Mouse (Mus musculus): ENCODE measurements around the gene Tm9sf2.
A peak's percentile ranks its signal among the peaks of the same experiment; 100 is the strongest.

The Tm9sf2 gene

GRCm38 (mm10) chr14:122176263-122176798 lies 69.5 kb downstream of the Tm9sf2 start:
- DNase-seq (ENCODE audit: low read depth) = no peak

- DNase-seq (ENCODE audit: low read depth) = no peak
Observed at GRCm38 (mm10) chr14:122179262-122179661, 72.4 kb downstream of the Tm9sf2 start.

DNA sequence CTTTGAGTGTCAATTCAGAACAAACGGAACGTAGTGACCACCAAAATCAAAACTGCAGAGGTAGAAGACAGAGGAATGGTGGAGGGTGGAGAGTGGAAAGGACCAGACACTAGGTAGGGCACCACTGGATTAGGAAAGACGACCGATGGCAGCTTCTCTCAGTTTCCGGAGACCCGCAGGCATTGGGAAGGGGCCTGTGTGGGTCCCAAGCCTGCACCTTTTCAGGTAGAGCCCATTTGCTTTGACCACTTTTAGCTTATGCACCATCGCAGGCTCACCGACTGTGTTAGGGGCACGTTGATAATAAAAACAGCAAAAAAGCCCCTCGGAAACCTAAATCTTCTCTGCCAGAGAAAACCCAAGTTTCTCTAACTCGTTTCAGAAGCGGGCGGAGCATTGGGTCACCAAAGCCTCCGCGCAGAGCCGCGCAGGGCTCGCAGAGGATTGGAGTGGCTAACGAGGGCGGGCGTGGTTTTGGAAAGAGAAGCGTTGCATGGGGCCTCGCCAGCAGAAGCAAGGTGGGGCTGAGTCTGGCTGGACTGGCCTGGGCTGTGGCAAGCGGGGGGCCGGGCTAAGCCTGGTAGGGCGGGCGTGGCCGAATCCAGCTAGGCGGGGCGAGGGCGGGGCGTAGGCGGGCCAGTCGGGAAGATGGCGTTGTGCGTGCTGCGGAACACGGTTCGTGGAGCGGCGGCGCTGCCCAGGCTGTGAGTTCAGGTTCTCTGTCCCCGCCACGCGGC lies 74.4 kb downstream of the Tm9sf2 start, which contains the start of gene Clybl:
Gene Clybl (plus strand): TSS at position 627 of the 737 bp plus-strand sequence.
- peak; percentile 92 for DNase-seq (ENCODE audit: low read depth)

DNA sequence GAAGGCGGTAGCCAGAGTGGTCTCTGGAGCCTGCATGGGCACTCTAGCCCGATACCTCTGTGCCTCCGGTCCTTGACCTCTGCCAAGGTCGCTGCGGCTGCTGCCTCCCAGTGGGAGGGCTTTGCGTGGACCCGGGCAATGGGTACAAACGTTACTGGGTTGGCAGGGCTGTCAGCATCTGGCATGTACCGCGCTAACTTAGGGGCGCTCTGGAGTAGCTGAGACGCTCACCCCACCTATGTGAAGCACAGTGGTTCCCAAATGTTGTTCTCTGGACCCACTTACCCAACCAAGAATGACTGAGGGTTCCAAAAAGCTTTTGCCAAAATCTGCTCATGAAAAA lies 74.9 kb downstream of the Tm9sf2 start:
- DNase-seq (ENCODE audit: low read depth) = no peak

DNA sequence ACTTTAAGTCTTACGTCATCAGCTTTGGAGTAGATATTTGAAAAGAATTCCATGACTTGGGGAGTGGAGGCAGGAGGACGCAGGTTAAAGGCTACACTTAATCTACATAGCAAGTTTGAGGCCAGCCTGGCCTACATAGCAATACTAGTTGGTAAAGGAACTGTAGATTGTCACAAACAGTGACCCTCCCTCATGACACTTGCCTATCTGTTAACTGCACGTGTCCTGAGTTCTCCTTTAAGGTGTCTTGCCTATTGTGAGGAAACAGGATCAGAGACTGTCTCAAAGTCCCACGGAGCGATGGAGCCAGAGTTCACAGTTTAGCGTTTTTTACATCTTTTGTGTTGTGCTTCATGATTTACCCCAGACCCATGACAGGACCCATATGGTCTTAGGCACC lies 75.4 kb downstream of the Tm9sf2 start:
- no peak for DNase-seq (ENCODE audit: low read depth)

DNA sequence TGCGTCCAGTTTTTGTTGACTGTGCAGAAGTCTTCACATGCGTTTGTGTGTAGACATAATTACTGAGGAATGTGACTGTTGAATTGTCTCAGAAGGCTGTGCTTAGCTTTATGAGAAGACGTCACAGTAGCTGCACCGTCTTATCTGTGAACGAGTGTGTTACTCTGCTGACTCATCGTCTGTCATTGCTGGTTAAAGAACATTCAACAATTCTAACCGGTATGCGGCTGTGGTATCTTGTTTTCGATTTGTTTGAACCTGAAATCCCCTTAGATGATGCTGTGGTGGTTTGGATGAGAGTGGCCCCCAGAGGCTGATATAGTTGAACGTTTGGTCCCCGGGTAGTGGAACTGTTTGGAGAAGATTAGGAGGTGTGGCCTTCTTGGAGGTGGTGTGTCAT lies 77.1 kb downstream of the Tm9sf2 start:
- DNase-seq (ENCODE audit: low read depth) = peak; percentile 59

DNA sequence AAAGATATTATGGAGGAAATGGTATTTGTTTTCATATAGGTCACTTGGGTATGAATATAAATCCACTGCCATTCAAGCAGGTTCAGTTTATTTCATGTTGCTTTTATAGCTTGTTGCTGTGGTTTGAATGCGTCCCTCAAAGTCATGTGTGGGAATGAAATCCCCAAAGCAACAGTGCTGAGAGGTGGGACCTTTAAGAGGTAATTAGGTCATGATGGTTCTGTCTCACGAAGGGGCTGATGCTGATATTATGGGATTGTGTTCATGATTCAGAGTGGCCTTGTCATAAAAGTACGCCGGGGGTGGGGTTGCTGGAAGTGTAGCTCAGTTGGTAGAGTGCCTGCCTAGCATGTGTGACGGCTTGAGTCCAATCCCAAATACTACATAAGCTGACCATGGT lies 81.4 kb downstream of the Tm9sf2 start:
- no peak for DNase-seq (ENCODE audit: low read depth)

- DNase-seq (ENCODE audit: low read depth) = no peak
Observed at GRCm38 (mm10) chr14:122189901-122190300, 83.1 kb downstream of the Tm9sf2 start.

DNA sequence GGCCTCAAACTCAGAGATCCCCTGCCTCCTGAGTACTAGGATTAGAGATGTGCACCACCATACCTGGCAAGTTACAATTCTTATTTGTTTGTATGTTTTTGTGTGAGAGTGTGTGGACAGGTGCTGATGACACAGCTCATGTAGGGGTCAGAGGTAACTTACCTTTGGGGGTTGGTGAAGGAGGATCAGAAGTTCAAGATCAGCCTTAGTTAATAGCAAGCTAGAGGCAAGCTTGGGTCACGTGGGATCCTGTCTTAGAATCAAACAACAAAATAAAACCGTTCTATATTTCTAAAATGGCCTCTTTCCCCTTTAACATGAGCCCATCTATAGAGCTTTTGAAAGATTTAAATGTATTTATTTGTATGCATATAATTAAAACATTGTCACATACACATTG lies 83.7 kb downstream of the Tm9sf2 start:
- DNase-seq (ENCODE audit: low read depth) = no peak

DNA sequence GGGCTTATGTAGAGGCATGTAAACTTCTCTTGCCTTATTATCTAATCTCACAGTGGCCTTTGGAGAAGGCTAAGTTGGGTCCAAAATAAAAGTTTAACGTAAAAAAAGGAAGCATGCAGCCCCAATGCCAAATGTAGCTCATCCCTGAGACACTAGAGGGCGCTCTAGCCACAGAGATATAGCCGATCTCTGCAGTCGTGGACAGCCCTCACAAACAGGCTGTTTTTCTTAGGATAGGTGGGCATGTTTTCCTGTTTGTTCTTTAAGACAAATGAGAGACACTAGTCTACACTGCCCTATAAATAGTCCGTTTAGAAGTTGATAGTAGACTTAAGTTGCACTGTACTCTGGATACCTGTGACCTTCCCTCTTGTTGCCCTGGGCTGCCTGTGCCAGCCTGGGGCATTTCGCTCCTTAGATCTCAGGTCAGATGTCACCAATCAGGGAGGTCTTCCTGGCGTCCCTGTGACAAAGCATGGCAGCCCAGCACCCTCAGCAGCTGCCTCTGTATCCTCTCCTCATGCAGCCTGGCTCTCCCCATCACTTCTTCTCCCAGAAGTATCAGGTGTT lies 84.2 kb downstream of the Tm9sf2 start:
- peak; percentile 83 for DNase-seq (ENCODE audit: low read depth)

DNA sequence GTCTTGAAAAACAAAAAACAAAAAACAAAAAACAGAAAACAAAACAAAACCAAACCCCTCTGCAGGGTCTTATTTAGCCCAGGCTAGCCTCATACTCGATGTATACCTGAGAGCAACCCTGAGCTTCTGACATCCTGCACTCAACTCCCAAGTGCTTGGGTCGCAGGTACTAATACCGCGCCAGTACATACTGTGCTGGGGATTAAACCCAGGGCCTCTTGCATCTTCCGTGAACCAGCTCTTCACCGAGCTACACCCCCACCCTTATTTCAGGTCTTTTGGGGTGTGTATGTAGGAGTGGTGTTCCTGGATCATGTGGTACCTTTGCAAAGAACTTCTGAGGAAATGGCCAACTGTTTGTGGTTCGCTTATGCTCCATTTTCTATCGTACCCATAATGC lies 87.8 kb downstream of the Tm9sf2 start:
- DNase-seq (ENCODE audit: low read depth) = peak; percentile 10

DNA sequence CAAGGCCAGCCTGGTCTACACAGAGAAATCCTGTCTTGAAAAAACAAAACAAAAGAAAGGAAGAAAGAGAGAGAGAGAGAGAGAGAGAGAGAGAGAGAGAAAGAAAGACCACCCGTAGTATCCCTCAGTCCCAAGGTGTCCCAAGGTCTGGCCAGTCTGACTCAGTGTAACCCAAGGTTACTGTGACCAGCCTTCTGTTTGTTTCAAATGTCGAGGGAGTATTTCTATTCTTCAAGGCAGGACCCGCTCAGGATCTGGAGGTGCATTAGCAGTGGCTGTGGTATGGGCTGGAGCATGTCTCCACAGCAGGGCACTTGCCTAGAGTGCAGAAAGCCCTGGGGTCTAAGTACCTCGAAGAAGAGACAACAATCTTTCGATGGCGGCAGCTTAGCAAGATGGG lies 90.0 kb downstream of the Tm9sf2 start:
- no peak for DNase-seq (ENCODE audit: low read depth)

DNA sequence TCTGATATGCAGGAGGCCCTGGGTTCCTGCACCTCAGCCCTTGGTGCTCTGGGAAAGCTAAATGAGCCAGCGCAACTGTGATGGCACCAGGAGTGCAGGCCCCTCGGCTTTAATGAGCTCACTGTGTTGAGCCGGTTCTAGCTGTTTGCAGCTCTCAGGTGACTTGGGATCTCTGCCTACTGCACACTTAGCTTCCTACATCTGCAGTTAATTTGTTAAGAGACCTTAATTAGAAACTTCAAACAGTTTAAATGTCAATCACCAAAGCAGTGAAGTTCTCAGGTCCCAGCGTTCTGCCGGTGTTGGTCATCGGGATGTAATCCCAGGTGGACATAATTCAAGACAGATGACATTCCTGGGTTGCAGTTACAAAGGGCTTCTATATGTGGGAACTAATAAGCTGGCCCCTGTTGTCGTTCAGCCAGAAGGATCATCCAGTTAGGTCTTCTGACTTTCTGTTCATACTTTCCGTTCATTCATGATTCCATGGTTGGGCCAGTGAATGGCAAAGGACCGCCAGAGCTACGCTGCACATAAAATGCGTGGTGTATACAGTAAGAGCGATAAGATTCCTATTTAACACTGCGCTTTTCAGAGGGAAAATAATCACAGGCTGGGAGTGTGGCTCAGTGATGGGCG lies 93.5 kb downstream of the Tm9sf2 start:
- DNase-seq (ENCODE audit: low read depth) = no peak

DNA sequence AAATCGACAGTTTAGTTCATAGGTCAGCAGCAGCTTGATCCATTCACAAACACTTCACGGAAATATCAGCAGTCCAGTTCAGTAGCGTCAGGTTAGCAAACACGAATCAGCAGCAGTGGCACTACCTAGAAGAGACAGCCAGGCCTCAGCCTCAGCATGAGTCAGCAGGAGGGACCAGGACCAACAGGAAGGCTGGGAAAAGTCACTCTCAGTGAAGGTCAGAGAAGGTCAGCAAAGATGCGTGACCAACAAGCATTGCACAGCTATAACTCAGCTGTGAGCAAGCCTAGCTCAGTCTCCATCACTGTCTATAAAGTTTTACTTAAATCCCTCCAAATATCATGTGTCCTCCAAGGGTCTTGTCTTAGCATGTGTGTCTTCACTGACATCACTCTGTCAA lies 102.3 kb downstream of the Tm9sf2 start:
- DNase-seq (ENCODE audit: low read depth) = no peak

Measured in induced T-regulatory cell, adult 2 months (primary cell).